Mouse (Mus musculus): ENCODE measurements around the gene Gm10972.
"Not testable (repeated sequence)": the region's sequence is repeated elsewhere in the genome, so short reads cannot be mapped to it uniquely, and the experiment has no call there.

GRCm38 (mm10) chr3:94660841-94661240 is 17.9 kb downstream of the Gm10972 start:
- TF ChIP-seq CTCF, EP300 (IDR thresholded peaks at IDR 0.05; ENCODE audit: low read depth): not testable (repeated sequence)
